Mouse (Mus musculus): ENCODE measurements at regions not wholly inside any gene's neighbourhood (a gene's known extent, or its start where the extent isn't known, plus 50 kb on each side); places are given as distances from the start of the nearest gene placed in this dataset.

DNA sequence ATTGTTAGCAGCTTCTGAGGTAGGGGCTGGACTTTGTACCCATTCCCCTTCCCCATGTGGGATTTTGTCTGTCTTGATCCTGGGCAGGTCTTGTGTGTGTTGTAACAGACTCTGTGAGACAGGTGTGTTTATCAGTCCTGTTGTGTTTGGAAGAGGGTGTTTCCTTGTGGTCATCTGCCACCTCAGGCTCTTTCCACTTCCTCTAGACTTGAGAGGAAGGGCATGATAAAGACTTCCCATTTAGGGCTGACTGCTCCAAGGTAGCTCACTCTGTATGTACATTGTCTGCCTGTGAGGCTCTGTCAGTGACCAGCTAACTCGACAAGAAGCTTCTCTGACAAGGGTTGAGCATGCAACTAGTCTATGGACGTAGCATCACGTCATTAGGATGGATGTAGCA, 143.3 kb downstream of the BC067074 start:
- H3K27me3 ChIP-seq (ENCODE audit: control insufficient read depth, insufficient read depth, low read length) = no peaks in the 10 kb centered on the region
- WGBS (ENCODE audit: insufficient replicate concordance) = 26% methylated on average over 3 of the region's 3 CpGs
- TF ChIP-seq EP300 (IDR thresholded peaks at IDR 0.05; ENCODE audit: low read depth) (no peak), CTCF (IDR thresholded peaks at IDR 0.05; ENCODE audit: low read depth) (no peak)
- no peaks in the 10 kb centered on the region for H3K36me3 ChIP-seq (replicated peaks; ENCODE audit: control insufficient read depth, insufficient read depth, low read depth)
- H3K4me3 ChIP-seq (ENCODE audit: insufficient read depth in 1 of 2, low read depth in 2 of 2, low read length in 2 of 2) = no peak overlapping the region
- DNase-seq (ENCODE audit: low read depth in 3 of 3, low spot score in 3 of 3) = no peak
- peaks cover 0 to 8% of the 10 kb centered on the region in 2 experiments; a peak in 2 of 4 replicates for H3K4me1 ChIP-seq (replicated peaks; ENCODE audit: control insufficient read depth in 2 of 2, insufficient read depth in 2 of 2, low read length in 1 of 2)
- ATAC-seq (ENCODE audit: insufficient read depth) = no peak
- H3K9me3 ChIP-seq (ENCODE audit: control insufficient read depth, low read length) = no peaks in the 10 kb centered on the region
- no peak overlapping the region for H3K9ac ChIP-seq (replicated peaks)
- no peak overlapping the region for H3K4me2 ChIP-seq (ENCODE audit: low read depth)
- H3K27ac ChIP-seq = no peak overlapping the region

DNA sequence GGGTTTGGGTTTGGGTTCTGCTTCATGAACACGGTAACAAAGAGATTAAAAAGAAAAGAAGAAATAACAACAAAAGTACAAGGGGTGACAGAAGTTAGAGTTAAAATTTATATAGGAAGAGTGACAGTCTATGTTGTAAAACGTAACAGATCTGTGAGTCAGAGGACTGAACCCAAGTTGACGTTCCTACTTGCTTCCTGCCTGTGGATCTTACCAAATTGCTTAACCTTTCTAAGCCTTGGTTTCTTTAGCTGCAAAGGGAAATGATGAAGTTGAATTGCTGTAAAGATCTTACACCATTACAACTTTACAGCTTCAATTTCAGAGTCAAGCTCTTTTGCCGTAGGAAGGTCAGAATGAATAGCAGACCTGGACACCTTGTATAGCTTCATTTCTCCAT, 142.2 kb downstream of the BC067074 start:
- Histone ChIP-seq H3K4me1 (replicated peaks; ENCODE audit: control insufficient read depth in 2 of 2, insufficient read depth in 2 of 2, low read length in 1 of 2) (peaks cover 0 to 8% of the 10 kb centered on the region in 2 experiments; a peak in 2 of 4 replicates), H3K9ac (replicated peaks) (no peak overlapping the region), H3K36me3 (replicated peaks; ENCODE audit: control insufficient read depth, insufficient read depth, low read depth) (no peaks in the 10 kb centered on the region), H3K4me2 (ENCODE audit: low read depth) (no peak overlapping the region), H3K27me3 (ENCODE audit: control insufficient read depth, insufficient read depth, low read length) (no peaks in the 10 kb centered on the region), H3K9me3 (ENCODE audit: control insufficient read depth, low read length) (no peaks in the 10 kb centered on the region), H3K27ac (no peak overlapping the region), H3K4me3 (ENCODE audit: insufficient read depth in 1 of 2, low read depth in 2 of 2, low read length in 2 of 2) (no peak overlapping the region)
- no peak for DNase-seq (ENCODE audit: low read depth in 3 of 3, low spot score in 3 of 3)
- TF ChIP-seq EP300 (IDR thresholded peaks at IDR 0.05; ENCODE audit: low read depth) (no peak), CTCF (IDR thresholded peaks at IDR 0.05; ENCODE audit: low read depth) (no peak)
- no peak for ATAC-seq (ENCODE audit: insufficient read depth)
- WGBS (ENCODE audit: insufficient replicate concordance) = 44% methylated on average over 4 of the region's 4 CpGs

DNA sequence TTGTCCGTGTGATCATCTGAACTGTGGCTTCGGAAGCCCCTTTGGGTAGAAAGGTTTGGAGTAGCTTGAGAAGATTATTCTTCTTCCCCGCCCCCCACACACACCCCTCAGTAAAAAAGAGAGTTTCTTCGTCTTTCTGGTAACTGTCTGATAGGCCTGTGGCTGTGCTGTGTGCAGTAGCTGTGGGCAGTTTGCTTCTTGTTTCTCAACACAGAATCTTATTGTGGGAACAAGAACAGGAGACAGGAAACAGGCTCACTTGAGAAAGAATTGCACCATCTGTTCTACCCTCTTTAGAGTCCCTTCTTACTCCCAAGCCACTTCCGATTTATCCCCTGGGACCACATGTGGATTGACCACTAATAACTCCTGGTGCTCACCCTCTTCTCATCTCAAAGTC, 140.5 kb downstream of the BC067074 start:
- no peak overlapping the region for H3K27ac ChIP-seq
- H3K36me3 ChIP-seq (replicated peaks; ENCODE audit: control insufficient read depth, insufficient read depth, low read depth) = no peaks in the 10 kb centered on the region
- no peak overlapping the region for H3K4me2 ChIP-seq (ENCODE audit: low read depth)
- peaks cover 0 to 5% of the 10 kb centered on the region in 2 experiments; a peak in 2 of 4 replicates for H3K4me1 ChIP-seq (replicated peaks; ENCODE audit: control insufficient read depth in 2 of 2, insufficient read depth in 2 of 2, low read length in 1 of 2)
- ATAC-seq (ENCODE audit: insufficient read depth) = no peak
- 12% methylated on average over 5 of the region's 5 CpGs for WGBS (ENCODE audit: insufficient replicate concordance)
- no peak overlapping the region for H3K4me3 ChIP-seq (ENCODE audit: insufficient read depth in 1 of 2, low read depth in 2 of 2, low read length in 2 of 2)
- H3K27me3 ChIP-seq (ENCODE audit: control insufficient read depth, insufficient read depth, low read length) = no peaks in the 10 kb centered on the region
- no peak for DNase-seq (ENCODE audit: low read depth in 3 of 3, low spot score in 3 of 3)
- TF ChIP-seq EP300 (IDR thresholded peaks at IDR 0.05; ENCODE audit: low read depth) (no peak), CTCF (IDR thresholded peaks at IDR 0.05; ENCODE audit: low read depth) (no peak)
- no peak overlapping the region for H3K9ac ChIP-seq (replicated peaks)
- no peaks in the 10 kb centered on the region for H3K9me3 ChIP-seq (ENCODE audit: control insufficient read depth, low read length)

DNA sequence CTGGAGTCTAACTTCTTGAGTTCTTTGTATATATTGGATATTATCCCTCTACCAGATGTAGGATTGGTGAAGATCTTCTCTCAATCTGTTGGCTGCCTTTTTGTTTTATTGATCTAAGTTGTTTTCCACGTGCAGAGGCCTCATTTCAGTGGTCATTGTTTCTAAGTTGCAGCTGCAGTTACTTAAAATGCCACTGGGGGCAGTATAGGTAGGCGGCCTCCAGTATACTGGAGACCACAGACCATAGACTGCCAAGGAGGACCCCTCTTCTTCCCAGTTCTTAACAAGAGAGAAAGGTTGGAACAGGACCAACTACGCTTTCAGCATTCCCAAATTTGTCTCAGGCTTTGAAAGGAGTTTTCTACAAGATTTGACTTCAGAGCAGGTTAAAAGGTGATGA, 136.7 kb downstream of the BC067074 start:
- peaks cover 0 to under 1% of the 10 kb centered on the region in 2 experiments; a peak in 1 of 4 replicates for H3K4me1 ChIP-seq (replicated peaks; ENCODE audit: control insufficient read depth in 2 of 2, insufficient read depth in 2 of 2, low read length in 1 of 2)
- no peak overlapping the region for H3K27ac ChIP-seq
- DNase-seq (ENCODE audit: low read depth in 3 of 3, low spot score in 3 of 3) (no peak), ATAC-seq (ENCODE audit: insufficient read depth) (no peak)
- no peak overlapping the region for H3K9ac ChIP-seq (replicated peaks)
- no peaks in the 10 kb centered on the region for H3K27me3 ChIP-seq (ENCODE audit: control insufficient read depth, insufficient read depth, low read length)
- H3K4me3 ChIP-seq (ENCODE audit: insufficient read depth in 1 of 2, low read depth in 2 of 2, low read length in 2 of 2) = no peak overlapping the region
- H3K9me3 ChIP-seq (ENCODE audit: control insufficient read depth, low read length) = no peaks in the 10 kb centered on the region
- TF ChIP-seq CTCF (IDR thresholded peaks at IDR 0.05; ENCODE audit: low read depth) (peak; percentile 65), EP300 (IDR thresholded peaks at IDR 0.05; ENCODE audit: low read depth) (no peak)
- 25% methylated on average over 3 of the region's 3 CpGs for WGBS (ENCODE audit: insufficient replicate concordance)
- H3K36me3 ChIP-seq (replicated peaks; ENCODE audit: control insufficient read depth, insufficient read depth, low read depth) = no peaks in the 10 kb centered on the region
- no peak overlapping the region for H3K4me2 ChIP-seq (ENCODE audit: low read depth)

Data from liver, embryonic 14.5 days (tissue).